Mouse (Mus musculus): ENCODE results near the gene Klhl26. TPM values are rescaled to one million over a fixed set of nuclear protein-coding genes. Genes with fewer than 3 reads are reported as not detected.
A peak's percentile ranks its signal among the peaks of the same experiment; 100 is the strongest.

Gene Klhl26
- total RNA-seq, 2 experiments from 2014 or later, result 8.4 to 8.9 TPM

DNA sequence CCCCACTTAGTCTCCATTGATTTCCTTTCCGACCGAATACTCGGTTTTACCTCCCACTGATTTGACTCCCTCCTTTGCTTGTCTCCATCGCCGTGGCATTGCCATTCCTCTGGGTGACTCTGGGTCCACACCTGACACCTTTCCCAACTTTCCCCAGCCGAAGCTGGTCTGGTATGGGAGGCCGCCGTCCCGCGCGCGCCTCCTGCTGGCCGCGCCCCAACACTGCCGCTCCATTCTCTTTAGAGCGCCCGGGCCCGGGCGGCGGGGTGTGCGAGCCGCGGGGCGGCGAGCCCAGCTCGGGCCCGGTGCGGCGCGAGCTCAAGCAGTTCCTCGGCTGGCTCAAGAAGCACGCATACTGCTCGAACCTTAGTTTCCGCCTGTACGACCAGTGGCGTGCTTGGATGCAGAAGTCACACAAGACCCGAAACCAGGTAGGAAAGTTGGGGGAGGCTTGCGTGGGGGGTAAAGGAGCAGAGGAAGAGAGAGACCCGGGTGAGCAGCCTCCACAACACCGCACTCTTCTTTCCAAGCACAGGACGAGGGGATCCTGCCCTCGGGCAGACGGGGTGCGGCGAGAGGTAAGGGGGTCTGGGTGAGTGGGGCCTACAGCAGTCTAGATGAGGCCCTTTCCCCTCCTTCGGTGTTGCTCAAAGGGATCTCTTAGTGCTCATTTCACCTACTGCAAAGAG is 26.4 kb upstream of the Klhl26 start:
- intact Hi-C loops (cut with DNase I), result loop anchor here (1.0 to 10.0 kb wide), 2 partner anchors 88 to 120 kb away; no protein-coding TSS in a partner anchor
- peak; percentile 76 to 82 for DNase-seq

DNA sequence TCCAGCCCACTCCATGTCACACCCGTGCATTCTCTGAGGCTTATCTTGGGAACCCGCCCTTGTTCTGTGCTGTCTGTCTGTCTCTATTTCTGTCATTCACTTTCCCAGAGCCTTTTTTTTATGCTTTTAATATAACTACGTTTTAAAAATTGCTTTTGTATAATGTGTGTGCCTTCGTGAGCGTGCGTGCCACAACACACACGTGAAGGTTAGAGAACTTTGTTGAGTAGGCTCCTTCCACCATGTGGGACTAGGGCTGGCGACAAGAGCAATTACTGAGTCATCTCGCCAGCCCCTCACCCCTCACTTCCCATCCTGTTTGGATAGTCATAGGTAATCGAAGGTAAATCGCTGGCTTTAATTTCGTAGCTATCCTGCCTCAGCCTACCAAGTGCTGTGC is 25.8 kb upstream of the Klhl26 start:
- peak in 1 of 2 experiments; percentile 14 for DNase-seq
- intact Hi-C loops (cut with DNase I), result loop anchor here (10.0 kb wide), 1 partner anchor 88 kb away; no protein-coding TSS in a partner anchor

DNA sequence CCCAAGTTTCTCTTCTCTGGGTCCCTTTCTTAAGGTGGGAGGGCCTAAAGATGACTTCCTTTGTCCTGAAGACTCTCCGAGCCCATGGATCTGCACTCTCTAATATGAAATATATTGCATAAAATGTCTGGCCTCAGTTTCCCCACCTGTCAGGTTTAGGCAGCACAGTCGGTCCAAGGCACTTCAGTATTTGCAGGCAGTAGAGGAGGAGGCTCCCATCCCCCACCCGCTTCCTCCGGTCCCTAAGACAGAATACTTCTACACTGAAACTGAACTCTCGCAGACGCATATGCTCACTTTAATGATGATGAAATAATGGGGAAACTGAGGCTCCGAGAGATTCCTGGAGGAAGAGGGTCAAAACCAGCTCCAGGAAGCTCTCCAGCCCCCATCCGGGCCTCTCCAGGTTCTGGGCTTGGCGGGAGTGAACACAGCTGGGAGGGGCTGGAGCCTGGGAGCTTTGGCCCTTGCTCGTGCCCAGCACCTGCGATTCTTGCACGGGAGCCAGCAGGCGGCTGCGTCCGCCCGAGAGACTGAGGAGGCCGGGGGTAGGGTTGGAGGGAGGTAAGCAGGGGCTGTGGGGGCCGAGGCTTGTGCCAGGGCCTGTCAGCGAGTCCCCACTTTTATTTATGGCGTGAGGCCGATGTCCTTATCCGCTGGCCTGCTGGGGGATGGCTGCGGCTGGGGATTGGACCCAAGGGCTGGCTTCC is 25.2 kb upstream of the Klhl26 start:
- peak; percentile 67 to 79 for DNase-seq
- intact Hi-C loops (cut with DNase I), result loop anchor here (10.0 kb wide), 1 partner anchor 87 kb away; no protein-coding TSS in a partner anchor

DNA sequence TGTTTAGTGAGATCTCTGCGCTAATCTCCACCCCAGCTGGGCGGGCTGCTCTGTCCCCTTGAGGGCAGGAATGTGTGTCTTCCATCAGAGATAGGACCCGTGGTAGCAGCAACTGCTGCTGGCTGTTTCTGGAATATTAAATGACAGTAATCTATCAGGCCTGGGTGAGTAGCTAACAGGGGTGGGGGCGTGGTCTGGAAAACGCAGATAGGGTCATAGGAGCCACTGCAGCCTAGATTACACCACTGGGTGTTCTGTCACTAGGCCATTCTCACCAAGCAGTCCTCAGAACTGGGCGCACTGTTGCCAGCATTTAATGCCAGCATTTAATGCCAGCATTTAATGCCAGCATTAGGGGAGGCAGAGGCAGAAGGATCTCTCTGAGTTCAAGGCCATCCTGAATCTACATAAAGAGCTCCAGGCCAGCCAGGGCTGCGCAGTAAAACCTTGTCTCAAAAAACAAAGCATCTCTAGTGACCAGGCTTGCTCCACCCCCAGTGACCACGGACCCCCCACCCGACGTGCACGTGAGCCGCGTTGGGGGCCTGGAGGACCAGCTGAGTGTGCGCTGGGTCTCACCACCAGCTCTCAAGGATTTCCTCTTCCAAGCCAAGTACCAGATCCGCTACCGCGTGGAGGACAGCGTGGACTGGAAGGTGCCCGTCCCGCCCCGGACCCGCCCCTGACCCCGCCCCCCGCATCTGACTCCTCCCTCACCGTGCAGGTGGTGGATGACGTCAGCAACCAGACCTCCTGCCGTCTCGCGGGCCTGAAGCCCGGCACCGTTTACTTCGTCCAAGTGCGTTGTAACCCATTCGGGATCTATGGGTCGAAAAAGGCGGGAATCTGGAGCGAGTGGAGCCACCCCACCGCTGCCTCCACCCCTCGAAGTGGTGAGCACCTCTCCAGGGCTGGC is 23.9 kb upstream of the Klhl26 start:
- no peak for DNase-seq
- intact Hi-C loops (cut with DNase I), result loop anchor here (10.0 kb wide), 1 partner anchor 86 kb away; no protein-coding TSS in a partner anchor

DNA sequence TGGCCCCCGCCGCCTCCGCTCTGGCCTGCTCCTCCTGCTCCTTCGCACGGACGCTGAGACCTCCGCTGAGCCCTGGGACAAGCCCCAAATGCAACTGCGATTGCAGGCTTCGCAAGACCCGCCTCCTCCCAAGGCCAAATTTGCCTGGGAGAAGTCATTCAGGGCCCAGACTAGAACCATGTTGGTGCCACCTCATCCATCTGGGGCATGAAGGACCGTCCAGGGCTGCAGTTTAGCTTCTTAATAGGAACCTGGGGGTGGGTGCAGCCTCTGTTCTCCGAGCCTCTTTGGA is 18.9 kb upstream of the Klhl26 start:
- intact Hi-C loops (cut with DNase I), result no loop called here
- DNase-seq, result no peak

DNA sequence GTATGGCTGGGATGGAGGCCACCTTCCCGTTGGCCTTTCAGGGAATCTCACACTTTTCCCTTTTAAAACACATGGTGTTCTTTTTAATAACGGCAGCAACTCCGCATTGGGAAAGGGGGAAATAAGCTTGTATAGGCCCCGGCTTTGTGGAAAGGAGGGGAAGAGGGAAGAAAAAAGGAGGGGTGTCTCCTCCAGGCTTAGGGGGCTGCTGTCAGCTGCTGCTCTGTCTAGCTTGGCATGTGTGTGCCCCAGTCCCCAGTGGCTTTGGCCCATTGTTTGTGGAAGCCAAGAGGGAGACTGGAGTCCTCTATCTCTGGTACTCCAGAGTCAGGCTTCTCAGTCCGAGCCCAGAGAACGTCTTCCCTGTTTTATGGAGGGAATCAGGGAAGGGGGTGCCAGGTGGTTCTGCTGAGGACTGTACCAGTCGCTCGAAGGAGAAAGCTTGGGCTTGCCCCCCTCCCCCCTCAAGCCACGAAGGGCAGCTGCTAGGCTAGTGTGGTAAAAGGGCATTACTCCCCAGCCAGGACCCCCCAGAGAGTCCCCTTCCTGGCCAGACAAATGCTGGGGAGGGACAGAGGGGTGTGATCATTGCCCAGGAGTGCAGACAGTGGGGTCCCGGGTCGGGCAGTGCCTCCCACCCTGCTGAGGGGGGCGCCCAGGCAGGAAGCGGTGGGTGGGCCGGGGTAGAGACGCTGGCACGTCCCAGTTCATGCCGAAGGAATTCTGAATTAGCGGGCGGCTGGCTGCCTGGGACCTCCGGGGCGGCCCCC is 18.4 kb upstream of the Klhl26 start:
- no peak for DNase-seq
- intact Hi-C loops (cut with DNase I), result no loop called here

DNA sequence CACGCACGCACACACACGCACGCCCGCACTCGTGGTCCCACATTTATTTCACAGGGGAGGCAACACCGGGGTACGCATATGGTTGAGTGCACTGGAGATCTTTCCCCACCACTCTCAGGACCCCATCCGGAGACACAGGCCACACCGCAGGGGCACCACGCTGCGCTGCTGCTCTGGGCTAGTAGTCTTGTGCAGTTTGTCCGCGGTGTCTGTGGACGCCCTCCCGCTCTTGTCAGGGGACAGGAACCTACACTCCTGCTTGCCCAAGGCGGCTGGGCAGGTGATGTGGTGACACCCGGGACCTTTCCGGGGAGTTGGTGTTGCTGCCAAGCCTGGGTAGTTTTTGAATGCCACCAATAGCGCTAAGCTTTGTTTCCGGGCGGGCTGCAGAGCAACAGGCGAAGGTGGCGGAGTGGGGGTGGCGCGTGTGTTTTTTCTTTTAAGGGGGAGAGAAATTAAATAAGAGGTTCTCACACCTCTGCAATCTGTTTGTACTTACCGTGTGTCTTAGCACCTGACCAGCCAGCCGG is 17.7 kb upstream of the Klhl26 start:
- peak in 1 of 2 experiments; percentile 17 for DNase-seq

DNA sequence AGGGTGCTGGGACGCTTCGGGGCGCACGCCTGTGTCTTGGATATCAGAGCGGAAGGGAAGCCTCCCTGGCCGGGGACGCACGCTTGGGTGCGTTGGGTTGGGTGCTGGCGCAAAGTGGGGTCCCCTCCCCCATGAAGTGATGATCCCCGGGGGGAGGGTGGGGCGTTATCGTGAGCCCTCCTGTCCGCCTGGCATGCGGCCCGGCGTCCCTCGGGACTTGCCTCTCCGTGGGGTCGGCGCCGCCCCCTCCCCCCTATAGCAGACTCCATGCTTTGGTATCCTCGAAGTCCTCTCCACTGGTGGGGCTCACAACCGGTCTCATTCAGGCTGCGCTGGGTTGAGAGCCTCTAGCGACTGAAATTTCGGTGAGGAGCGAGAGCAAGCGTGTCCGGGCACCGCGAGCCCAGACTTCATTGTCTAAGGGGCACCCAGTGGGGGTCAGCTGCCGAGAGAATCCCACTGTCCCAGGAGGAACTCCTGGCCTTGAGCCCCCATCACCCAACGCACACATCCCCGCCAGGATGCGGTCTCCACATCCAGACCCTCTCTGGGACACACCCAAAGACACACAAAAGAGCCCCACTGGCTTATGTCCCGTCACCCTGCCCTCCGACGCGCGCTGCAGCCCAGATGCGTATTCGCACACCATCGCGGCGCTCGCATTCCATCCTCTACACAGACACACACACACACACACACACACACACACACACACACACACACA is 17.1 kb upstream of the Klhl26 start:
- intact Hi-C loops (cut with DNase I), result no loop called here

More for the DNA sequence above, 17.7 kb upstream of the Klhl26 start:
- intact Hi-C loops (cut with DNase I), result no loop called here

DNA sequence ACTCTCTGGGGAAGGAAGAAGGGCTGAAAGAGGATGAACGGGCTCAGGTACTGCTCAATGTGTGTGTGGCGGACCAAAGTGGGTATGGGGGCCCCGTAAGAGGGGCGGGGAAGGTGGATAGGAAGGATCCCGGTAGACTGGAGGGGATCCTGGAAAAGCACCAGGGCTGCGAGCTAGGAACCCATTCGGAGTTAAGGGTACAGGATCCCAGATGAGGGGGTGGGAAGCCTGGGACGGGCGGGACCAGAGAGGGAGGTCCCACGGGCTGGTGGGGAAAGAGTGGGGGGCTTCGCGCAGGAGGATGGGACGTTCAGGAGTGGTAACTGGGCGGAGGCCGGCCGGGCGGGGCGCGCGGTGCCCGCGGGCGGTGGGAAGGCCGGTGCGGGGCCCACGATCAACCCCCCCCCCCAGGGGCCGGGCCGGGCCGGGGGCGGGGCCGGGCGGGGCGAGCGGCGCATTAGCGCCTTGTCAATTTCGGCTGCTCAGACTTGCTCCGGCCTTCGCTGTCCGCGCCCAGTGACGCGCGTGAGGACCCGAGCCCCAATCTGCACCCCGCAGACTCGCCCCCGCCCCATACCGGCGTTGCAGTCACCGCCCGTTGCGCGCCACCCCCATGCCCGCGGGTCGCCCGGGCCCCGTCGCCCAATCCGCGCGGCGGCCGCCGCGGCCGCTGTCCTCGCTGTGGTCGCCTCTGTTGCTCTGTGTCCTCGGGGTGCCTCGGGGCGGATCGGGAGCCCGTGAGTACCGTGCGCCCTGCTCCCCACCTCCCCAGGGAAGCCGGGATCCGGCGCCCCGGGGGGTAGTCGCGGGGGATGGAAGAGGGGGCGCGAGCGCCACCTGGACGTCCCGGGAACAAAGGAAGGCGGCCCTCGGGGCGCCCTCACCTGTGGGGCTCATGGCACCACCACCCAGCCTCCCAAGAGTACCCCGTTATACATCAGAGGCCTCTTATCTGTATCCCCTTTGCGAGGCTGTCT is 16.2 kb upstream of the Klhl26 start, which contains the start of gene Crlf1:
TSS of gene Crlf1 (plus strand) at position 495 of the 977 bp plus-strand sequence.
- no peak for DNase-seq
- intact Hi-C loops (cut with DNase I), result no loop called here

More for the DNA sequence above, 17.1 kb upstream of the Klhl26 start:
- DNase-seq, result no peak

DNA sequence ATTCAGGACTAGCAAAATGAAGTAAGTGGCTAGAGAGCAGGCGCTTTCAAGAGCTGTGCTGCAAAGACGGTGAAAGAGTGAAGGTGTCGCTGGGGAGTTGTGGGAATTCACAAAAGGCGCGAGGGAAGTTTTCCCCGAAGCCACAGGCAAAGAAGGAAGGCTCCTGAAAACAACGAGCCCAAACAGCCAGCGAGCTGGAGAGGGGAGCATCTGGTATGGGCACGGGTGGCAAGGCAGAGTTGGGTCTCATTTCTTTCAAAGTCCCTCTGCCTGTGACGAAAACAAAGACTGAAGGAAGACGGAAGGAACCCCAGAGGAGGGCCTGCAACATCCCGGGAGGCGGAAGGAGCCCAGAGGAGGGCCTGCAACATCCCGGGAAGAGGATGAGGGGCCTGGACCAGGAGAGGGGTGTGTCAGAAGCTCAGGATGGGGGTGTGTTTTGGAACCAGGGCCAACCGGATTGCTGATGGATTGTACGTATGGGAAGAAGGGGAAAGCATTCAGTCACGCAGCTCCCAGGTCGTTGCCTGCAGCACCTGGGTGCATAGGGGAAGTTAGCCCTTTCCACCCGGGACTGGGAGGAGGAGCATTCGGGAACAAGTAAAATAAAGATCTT is 14.2 kb upstream of the Klhl26 start:
- DNase-seq, result no peak
- intact Hi-C loops (cut with DNase I), result no loop called here

DNA sequence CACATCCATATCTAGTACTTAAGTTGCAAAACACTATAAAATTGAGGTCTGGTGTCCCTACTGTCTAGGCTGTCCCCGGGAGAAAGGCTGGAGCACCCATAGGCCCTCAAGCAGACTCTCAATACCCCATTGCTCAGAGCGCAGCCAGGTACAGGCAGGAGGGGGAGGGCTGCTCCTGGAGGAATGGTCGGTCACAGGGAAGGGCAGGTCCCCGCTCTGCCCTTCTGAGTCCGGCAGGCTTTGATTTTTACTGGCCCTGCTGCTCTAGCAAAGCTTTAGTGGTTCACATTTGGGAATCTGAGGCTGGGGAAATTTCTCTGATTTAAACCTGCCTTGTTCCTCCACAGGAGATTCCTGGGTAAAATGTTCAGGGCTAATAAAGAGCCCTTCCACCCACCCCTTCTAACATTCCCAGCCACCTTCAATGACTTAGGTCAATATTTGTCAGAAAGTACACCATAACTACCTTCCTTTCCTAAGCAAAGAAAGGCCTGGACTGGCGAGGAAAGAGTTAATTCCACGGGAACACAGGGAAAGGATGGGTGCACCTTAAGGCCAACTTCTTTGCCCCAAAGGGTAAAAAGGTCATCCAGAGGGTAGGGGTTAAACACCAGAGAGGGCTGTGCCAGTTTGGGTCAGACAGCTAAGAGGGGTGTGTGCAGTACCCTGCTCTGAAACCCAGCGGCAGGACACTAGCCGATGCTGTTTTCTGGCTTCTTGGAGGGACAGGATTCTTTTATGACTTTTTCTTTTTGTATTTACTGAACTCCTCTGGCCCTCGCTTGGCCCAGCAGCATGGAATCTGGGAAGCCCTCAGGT is 13.5 kb upstream of the Klhl26 start:
- intact Hi-C loops (cut with DNase I), result no loop called here
- no peak for DNase-seq

DNA sequence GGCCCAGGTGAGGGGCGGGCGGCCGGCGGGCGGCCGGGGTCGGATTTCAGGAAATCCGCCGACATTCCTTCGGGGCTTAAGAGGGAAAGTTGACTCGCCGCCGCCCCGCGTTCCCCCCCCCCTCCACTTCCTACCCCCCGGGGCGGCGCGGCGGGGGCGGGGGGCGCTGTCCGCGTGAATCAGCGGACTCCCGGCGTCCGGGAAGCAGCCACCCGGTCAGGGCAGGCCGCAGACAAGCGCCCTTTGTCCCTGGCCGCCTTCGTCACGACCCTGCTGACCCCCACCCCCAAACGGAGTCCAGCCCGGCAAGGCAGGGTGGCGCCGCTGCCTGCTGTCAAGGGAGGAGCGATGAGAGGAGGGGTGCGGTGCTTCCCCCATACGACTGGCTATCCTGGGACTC is 12.8 kb upstream of the Klhl26 start:
- intact Hi-C loops (cut with DNase I), result no loop called here
- DNase-seq, result no peak

DNA sequence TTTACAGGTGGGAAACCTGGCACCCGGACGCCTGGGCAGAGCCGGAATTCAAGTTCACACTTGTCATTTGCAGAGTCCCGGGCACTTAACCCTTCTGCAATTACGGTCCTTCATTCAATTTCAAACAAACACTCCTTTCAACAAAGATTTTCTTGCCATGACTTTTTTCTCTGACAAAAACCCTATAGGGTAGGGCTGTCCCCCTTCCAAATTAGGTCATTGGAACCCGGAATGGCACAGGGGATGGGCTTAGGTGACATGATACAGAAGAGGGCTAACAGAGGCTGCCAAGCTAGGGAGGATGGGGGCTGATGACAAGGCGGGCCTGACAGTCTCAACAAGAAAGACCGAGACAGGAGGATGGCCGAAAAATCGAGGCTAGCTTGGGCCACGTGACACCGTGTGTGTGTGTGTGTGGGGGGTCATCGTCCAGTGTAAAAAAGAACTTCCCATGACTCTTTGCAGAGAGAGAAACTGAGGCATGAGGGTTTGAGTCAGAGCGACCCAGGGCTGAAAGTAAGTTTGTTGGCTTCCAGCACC is 12.2 kb upstream of the Klhl26 start:
- intact Hi-C loops (cut with DNase I), result no loop called here
- no peak for DNase-seq

DNA sequence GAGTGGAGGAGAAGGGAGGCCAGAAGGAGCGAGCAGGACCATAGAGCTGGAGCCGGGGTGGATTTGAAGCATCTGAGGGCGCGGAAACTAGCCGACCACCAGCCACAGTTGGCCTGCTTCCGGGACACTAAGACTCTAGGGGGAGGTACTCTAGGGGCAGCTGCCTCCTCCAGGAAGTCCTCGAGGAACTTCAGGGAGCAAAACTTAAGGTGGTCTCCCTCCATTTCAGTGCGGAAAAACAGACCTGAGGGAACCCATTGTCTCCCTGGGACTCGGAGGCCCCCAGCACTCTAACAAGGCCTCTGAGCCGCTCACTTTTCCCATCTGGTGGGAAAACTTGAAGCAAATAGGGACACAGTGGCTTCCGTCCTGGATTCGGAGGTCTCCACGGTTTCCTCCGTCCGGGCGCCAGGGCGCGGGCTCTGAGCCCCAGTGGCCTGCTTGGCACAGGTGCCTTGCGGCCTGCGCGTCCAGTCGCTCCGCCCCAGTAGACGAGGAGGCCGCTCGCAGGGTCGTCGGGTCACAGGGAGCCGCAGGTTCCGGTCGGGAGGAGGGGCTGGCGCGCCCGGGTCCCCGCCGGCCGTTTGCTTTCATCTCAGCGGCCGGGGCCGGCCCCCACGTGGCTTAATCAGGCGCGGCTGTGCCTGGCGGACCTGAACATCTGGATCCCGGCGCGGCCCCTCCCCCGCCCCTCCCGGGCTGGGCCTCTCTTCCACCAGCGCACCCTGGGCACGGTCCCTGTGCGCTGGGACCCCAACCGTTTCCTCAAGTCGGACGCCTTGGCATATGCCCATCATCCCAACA is 11.4 kb upstream of the Klhl26 start:
- intact Hi-C loops (cut with DNase I), result no loop called here
- no peak for DNase-seq

DNA sequence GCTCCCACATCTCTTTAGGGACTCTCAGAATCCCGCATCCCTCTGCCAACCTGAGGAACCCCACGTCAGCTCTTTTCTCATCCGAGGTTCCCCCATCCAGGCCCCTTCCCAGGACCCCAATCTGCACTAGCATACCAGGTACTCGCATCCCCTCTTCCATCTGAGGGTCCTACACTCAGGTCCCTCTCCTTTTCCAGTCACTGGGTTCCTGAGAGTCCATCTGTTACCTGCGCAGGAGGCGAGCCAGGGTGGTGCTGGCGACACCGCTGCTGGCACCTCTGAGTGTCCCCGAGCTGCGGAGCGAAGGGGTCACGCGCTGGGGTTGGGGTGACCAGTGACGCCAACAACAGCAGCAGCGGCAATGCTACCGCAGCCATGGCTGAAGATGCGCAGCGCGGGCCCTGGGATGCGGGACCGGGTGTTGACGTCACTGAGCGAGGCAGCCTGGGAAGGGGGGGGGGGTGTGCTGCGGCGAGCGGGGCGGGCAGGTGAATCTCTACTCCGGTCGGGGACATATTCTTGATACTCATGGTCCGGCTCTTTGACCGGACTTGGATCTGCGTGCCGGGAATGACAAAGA is 10.3 kb upstream of the Klhl26 start, which contains the start of gene Tmem59l:
TSS of gene Tmem59l (minus strand) at position 418 of the 580 bp plus-strand sequence.
- intact Hi-C loops (cut with DNase I), result no loop called here
- DNase-seq, result peak in 1 of 2 experiments; percentile 7
